Mouse (Mus musculus) layer of hippocampus, adult 8-10 months (tissue): ENCODE results near the gene Ergic3. TPM values are rescaled to one million over a fixed set of nuclear protein-coding genes. Genes with fewer than 3 reads are reported as not detected.

Experiments used
- DNase-seq, 2 experiments: peaks; one replicate each; pipeline ENCODE4 v3.0.0; 2022; ENCODE audit warnings: low spot score in 2 of 2
- total RNA-seq, 4 experiments: library from RNA; stranded (reverse); gene quantifications; 2 replicates each; pipeline ENCODE4 v1.2.4; 2022

Ergic3 gene
- total RNA-seq, 4 experiments from 2014 or later, result 182 to 233 (median 213) TPM

- DNase-seq, result peak in 1 of 2 experiments; percentile 51
Measured at GRCm38 (mm10) chr2:156065099-156066041, 57.5 kb downstream of the Ergic3 start, which contains the start of gene Spag4. Spag4 (plus strand) TSS chr2:156065175.

DNA sequence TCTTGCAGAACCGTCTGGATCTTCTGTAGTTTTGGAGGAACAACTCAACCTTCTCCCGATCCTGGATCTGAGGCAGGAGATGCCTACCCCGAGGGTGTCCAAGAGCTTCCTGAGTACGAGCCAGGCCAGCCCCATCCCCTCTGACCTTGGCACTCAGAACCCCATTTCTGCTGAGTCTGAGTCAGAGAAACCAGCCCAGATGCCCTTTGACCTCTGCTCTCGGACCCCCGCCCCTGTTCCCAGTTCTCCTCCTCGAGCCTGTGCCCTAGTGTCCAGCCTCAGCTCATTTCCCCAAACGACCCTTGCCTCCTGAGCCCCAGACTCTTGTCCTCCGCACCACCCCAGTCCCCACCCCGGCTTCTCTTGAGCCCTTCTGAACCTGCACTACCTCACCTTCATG lies 58.3 kb downstream of the Ergic3 start:
- no peak for DNase-seq

Other genes starting within 250 kb of the Ergic3 start
- 10 to 100 TPM; 30.6 to 40.1 (median 35.6) TPM for gene Mmp24, start 232.7 kb upstream of the Ergic3 start, total RNA-seq
- 10 to 100 TPM; 54.2 to 56.6 (median 55.9) TPM for gene BC029722, start 188.6 kb upstream of the Ergic3 start, total RNA-seq
- gene Eif6, start 181.1 kb upstream of the Ergic3 start, total RNA-seq, result 10 to 100 TPM; 53.8 to 72.8 (median 66.9) TPM
- not detected for gene Fam83c, start 173.2 kb upstream of the Ergic3 start, total RNA-seq
- gene Uqcc1, start 77.7 kb upstream of the Ergic3 start, total RNA-seq, result 10 to 100 TPM; 76.5 to 83.3 (median 78.3) TPM
- not detected for gene Gm15557, start 67.3 kb upstream of the Ergic3 start, total RNA-seq
- under 1 TPM in 3 of 4 experiments, not detected in 1; 0.18 to 0.31 (median 0.31) TPM for gene Gdf5, start 62.7 kb upstream of the Ergic3 start, total RNA-seq
- gene Cep250, start 51.6 kb upstream of the Ergic3 start, total RNA-seq, result 10 to 100 TPM; 21.9 to 24.9 (median 24.5) TPM
- gene 6430550D23Rik, start 68 bp upstream of the Ergic3 start, total RNA-seq, result 1 to 10 TPM in 3 of 4 experiments, under 1 TPM in 1; 0.97 to 3.0 (median 2.0) TPM
- gene Fer1l4, start 44.9 kb downstream of the Ergic3 start, total RNA-seq, result not detected
- gene Spag4, start 57.1 kb downstream of the Ergic3 start, total RNA-seq, result 1 to 10 TPM; 3.3 to 4.7 (median 4.2) TPM
- 10 to 100 TPM; 31.2 to 34.6 (median 33.0) TPM for gene Cpne1, start 103.9 kb downstream of the Ergic3 start, total RNA-seq
- 10 to 100 TPM; 25.4 to 37.4 (median 33.1) TPM for gene Rbm12, start 103.9 kb downstream of the Ergic3 start, total RNA-seq
- gene Gm28036, start 119.0 kb downstream of the Ergic3 start, total RNA-seq, result 10 to 100 TPM; 17.8 to 23.4 (median 20.3) TPM
- gene Romo1, start 136.0 kb downstream of the Ergic3 start, total RNA-seq, result 100 to 1,000 TPM in 3 of 4 experiments, 10 to 100 TPM in 1; 99.4 to 184 (median 132) TPM
- 10 to 100 TPM; 39.0 to 54.5 (median 44.0) TPM for gene Nfs1, start 136.1 kb downstream of the Ergic3 start, total RNA-seq
- 100 to 1,000 TPM; 305 to 360 (median 339) TPM for gene Rbm39, start 172.2 kb downstream of the Ergic3 start, total RNA-seq
- gene Phf20, start 188.4 kb downstream of the Ergic3 start, total RNA-seq, result 100 to 1,000 TPM in 3 of 4 experiments, 10 to 100 TPM in 1; 98.7 to 122 (median 109) TPM